Mouse (Mus musculus): ENCODE results near the gene Nop2. TPM values are rescaled to one million over a fixed set of nuclear protein-coding genes. Genes with fewer than 3 reads are reported as not detected.

The Nop2 gene
- polyA plus RNA-seq, 1 experiment from 2014 or later, result 49.3 TPM

DNA sequence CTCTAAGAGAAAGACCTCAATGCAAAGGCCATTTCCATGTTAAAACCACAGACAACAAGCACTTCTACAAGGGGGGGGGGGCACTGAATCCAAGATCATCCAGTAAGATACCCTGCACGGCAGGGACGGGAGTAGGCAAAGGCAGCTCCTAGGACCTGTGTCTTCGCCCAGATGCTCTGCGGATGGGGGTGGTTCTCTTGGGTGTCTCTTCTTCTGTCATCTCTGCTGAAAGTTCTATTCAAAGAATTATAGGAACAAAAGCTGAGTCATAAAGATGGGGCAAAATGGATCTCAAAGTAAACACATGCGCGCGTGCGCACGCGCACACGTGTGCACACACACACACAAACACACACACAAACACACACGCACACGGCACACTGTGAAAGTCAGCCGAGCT, 36.4 kb downstream of the Nop2 start:
- Histone ChIP-seq H3K27me3 (ENCODE audit: control insufficient read depth, insufficient read depth, low read depth, low read length) (no peaks in the 10 kb centered on the region), H3K9ac (ENCODE audit: low read depth, low read length) (no peak overlapping the region), H3K4me1 (ENCODE audit: control insufficient read depth, insufficient read depth, low read length) (peaks cover 26% of the 10 kb centered on the region), H3K4me3 (ENCODE audit: low read depth, low read length) (no peak overlapping the region), H3K36me3 (ENCODE audit: control insufficient read depth, insufficient read depth, low read length) (peaks cover 34% of the 10 kb centered on the region), H3K4me2 (ENCODE audit: low read length) (no peak overlapping the region), H3K9me3 (replicated peaks; ENCODE audit: control insufficient read depth, low read length, poor library complexity, severe bottlenecking) (no peaks in the 10 kb centered on the region), H3K27ac (ENCODE audit: low read length) (no peak overlapping the region)
- WGBS, result 89% methylated on average over 14 of the region's 14 CpGs
- ATAC-seq, result no peak

DNA sequence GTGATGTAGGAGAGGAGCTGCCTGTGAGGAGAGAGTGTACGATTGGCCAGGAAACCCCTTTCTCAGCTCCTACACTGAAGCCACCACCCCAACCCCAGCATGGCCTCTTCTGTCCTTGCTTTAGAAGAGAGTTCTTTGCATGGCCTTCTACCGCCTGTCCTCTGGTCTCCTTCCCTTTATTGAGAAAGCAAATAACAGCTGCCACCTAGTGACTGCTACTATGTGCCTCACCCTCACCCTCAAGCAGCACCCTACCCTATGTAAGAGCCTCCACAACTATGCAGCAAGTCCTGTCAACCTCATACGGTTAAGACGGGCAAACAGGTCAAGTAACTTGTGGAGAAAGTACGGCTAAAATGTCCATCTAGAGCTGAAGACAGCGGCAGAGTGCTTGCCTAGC, 38.5 kb downstream of the Nop2 start:
- 86% methylated on average over 6 of the region's 6 CpGs for WGBS
- no peak overlapping the region for H3K4me3 ChIP-seq (ENCODE audit: low read depth, low read length)
- no peak overlapping the region for H3K4me2 ChIP-seq (ENCODE audit: low read length)
- H3K4me1 ChIP-seq (ENCODE audit: control insufficient read depth, insufficient read depth, low read length), result peaks cover 16% of the 10 kb centered on the region
- no peak for ATAC-seq
- no peak overlapping the region for H3K9ac ChIP-seq (ENCODE audit: low read depth, low read length)
- peaks cover 46% of the 10 kb centered on the region for H3K36me3 ChIP-seq (ENCODE audit: control insufficient read depth, insufficient read depth, low read length)
- H3K27me3 ChIP-seq (ENCODE audit: control insufficient read depth, insufficient read depth, low read depth, low read length), result no peaks in the 10 kb centered on the region
- no peaks in the 10 kb centered on the region for H3K9me3 ChIP-seq (replicated peaks; ENCODE audit: control insufficient read depth, low read length, poor library complexity, severe bottlenecking)
- no peak overlapping the region for H3K27ac ChIP-seq (ENCODE audit: low read length)

DNA sequence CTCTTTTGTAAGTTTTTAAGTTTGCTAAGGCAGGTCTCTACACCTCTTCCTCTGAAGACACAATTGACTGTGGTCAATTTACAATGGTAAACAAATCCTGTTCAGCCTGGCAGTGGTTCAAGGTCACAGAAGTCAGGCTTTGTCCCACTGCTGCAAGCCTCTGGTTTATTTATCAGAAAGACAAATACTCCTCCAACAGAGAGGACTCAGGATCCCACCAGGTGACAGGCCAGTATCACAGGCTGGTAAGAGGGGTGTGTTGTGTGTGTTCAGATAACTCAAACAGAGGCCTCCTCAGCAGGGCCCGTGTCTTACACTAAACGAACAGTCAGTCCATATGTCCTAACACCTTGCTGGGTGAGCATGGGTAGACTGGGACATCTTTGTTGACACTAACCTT, 40.8 kb downstream of the Nop2 start:
- H3K9me3 ChIP-seq (replicated peaks; ENCODE audit: control insufficient read depth, low read length, poor library complexity, severe bottlenecking), result no peaks in the 10 kb centered on the region
- WGBS, result 92% methylated on average over 2 of the region's 2 CpGs

GRCm38 (mm10) chr6:125173256-125173655, 41.5 kb downstream of the Nop2 start:
- no peaks in the 10 kb centered on the region for H3K4me1 ChIP-seq (ENCODE audit: control insufficient read depth, insufficient read depth, low read length)
- H3K27ac ChIP-seq (ENCODE audit: low read length), result no peak overlapping the region
- 97% methylated on average over 7 of the region's 7 CpGs for WGBS
- H3K9me3 ChIP-seq (replicated peaks; ENCODE audit: control insufficient read depth, low read length, poor library complexity, severe bottlenecking), result no peaks in the 10 kb centered on the region
- H3K4me3 ChIP-seq (ENCODE audit: low read depth, low read length), result no peak overlapping the region
- H3K4me2 ChIP-seq (ENCODE audit: low read length), result no peak overlapping the region
- no peak overlapping the region for H3K9ac ChIP-seq (ENCODE audit: low read depth, low read length)
- no peaks in the 10 kb centered on the region for H3K27me3 ChIP-seq (ENCODE audit: control insufficient read depth, insufficient read depth, low read depth, low read length)
- H3K36me3 ChIP-seq (ENCODE audit: control insufficient read depth, insufficient read depth, low read length), result peaks cover 69% of the 10 kb centered on the region
- ATAC-seq, result no peak

More for the DNA sequence above, 40.8 kb downstream of the Nop2 start:
- Histone ChIP-seq H3K27me3 (ENCODE audit: control insufficient read depth, insufficient read depth, low read depth, low read length) (no peaks in the 10 kb centered on the region), H3K4me1 (ENCODE audit: control insufficient read depth, insufficient read depth, low read length) (no peaks in the 10 kb centered on the region; the same call in 1 of the 2 replicates), H3K4me3 (ENCODE audit: low read depth, low read length) (no peak overlapping the region), H3K27ac (ENCODE audit: low read length) (no peak overlapping the region), H3K9ac (ENCODE audit: low read depth, low read length) (no peak overlapping the region), H3K36me3 (ENCODE audit: control insufficient read depth, insufficient read depth, low read length) (peaks cover 64% of the 10 kb centered on the region), H3K4me2 (ENCODE audit: low read length) (no peak overlapping the region)
- no peak for ATAC-seq

DNA sequence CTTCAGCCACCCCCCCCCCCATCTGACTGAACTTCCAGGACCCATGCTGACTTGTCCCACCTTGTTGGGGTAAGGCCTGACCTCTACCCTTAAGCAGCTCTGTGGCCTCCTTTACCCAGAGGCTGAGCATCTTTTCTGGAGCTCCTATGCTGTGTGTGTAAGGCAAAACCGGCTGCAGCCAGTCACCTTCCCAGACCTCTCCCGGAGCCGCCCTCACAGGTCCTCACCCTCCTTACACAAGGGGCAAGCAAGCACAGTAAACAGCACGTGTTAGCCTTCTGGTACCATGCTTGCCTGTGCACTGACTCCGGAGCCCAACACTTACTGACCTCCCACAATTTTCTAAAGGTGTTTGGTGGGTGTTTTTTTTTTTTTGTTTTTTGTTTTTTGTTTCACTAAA, 43.8 kb downstream of the Nop2 start:
- H3K4me1 ChIP-seq (ENCODE audit: control insufficient read depth, insufficient read depth, low read length), result no peaks in the 10 kb centered on the region
- no peak for ATAC-seq
- no peak overlapping the region for H3K27ac ChIP-seq (ENCODE audit: low read length)
- no peaks in the 10 kb centered on the region for H3K9me3 ChIP-seq (replicated peaks; ENCODE audit: control insufficient read depth, low read length, poor library complexity, severe bottlenecking)
- WGBS, result 92% methylated on average over 5 of the region's 5 CpGs
- H3K36me3 ChIP-seq (ENCODE audit: control insufficient read depth, insufficient read depth, low read length), result peaks cover 70% of the 10 kb centered on the region
- H3K27me3 ChIP-seq (ENCODE audit: control insufficient read depth, insufficient read depth, low read depth, low read length), result no peaks in the 10 kb centered on the region
- H3K4me3 ChIP-seq (ENCODE audit: low read depth, low read length), result no peak overlapping the region
- no peak overlapping the region for H3K4me2 ChIP-seq (ENCODE audit: low read length)
- no peak overlapping the region for H3K9ac ChIP-seq (ENCODE audit: low read depth, low read length)

DNA sequence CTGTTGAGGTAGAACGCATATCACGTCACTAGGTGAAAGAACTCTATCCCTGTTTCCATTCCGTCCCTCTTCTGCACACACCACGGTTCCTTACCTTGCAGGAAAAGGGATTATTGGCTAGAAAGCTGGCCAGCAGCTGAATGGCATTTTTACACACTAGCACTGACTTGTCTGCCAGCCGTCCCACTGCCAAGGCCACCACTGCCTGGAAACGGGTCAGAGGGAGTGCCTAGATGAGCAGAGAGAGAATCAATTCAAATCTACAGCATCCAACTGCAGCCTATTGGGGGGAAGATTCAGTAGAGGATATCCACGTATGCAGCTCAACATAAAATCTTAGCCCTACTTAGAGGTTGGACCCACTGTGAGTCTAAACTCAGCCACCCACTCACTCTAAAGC, 47.9 kb downstream of the Nop2 start:
- Histone ChIP-seq H3K36me3 (ENCODE audit: control insufficient read depth, insufficient read depth, low read length) (peaks cover 42% of the 10 kb centered on the region), H3K4me1 (ENCODE audit: control insufficient read depth, insufficient read depth, low read length) (no peaks in the 10 kb centered on the region), H3K9ac (ENCODE audit: low read depth, low read length) (no peak overlapping the region), H3K4me3 (ENCODE audit: low read depth, low read length) (no peak overlapping the region), H3K27me3 (ENCODE audit: control insufficient read depth, insufficient read depth, low read depth, low read length) (no peaks in the 10 kb centered on the region), H3K4me2 (ENCODE audit: low read length) (no peak overlapping the region), H3K27ac (ENCODE audit: low read length) (no peak overlapping the region), H3K9me3 (replicated peaks; ENCODE audit: control insufficient read depth, low read length, poor library complexity, severe bottlenecking) (no peaks in the 10 kb centered on the region)
- 89% methylated on average over 7 of the region's 7 CpGs for WGBS
- no peak for ATAC-seq

DNA sequence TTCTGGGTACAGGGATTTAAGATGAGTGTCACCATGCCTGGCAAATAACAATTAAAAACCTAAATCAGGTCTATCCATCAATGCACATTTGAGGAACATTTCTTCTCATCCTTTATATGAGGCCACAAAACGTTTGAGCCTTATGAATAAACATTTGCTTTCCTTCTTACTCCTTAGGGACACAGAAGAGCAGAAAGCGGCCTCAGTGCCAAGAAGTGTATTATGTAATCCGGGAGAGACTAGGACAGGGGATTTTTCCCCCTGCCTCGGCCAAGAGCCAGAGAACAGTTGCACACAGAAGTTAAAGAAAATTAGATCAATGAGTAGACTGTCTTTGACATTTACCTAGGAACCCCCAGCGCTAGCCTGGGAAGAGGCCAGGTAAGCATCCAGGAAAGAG, 50.4 kb downstream of the Nop2 start:
- 64% methylated on average over 5 of the region's 5 CpGs for WGBS
- Histone ChIP-seq H3K4me3 (ENCODE audit: low read depth, low read length) (no peak overlapping the region), H3K4me2 (ENCODE audit: low read length) (no peak overlapping the region), H3K9me3 (replicated peaks; ENCODE audit: control insufficient read depth, low read length, poor library complexity, severe bottlenecking) (no peaks in the 10 kb centered on the region), H3K27me3 (ENCODE audit: control insufficient read depth, insufficient read depth, low read depth, low read length) (no peaks in the 10 kb centered on the region), H3K27ac (ENCODE audit: low read length) (no peak overlapping the region), H3K36me3 (ENCODE audit: control insufficient read depth, insufficient read depth, low read length) (peaks cover 44% of the 10 kb centered on the region), H3K9ac (ENCODE audit: low read depth, low read length) (no peak overlapping the region), H3K4me1 (ENCODE audit: control insufficient read depth, insufficient read depth, low read length) (no peaks in the 10 kb centered on the region)
- ATAC-seq, result no peak

DNA sequence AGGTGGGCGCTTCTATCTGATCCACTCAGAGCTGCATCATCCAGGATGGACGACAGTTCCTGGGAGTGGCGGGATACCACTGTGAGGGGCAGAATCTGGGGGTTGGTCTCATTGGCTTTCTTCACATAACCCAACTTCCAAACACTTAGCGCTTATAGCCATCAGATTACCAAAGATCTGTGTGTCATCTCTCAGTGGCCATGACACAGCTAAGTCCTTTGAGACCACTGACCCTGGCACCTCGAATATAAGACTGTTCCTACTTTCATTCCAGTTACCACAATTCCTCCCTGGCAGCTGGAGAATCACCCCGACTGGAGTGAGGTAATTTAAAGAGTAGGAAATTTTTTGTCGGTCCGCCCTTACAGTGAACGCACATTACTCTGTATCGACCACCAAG, 54.5 kb downstream of the Nop2 start:
- Histone ChIP-seq H3K4me2 (ENCODE audit: low read length) (no peak overlapping the region), H3K4me3 (ENCODE audit: low read depth, low read length) (no peak overlapping the region), H3K9me3 (replicated peaks; ENCODE audit: control insufficient read depth, low read length, poor library complexity, severe bottlenecking) (no peaks in the 10 kb centered on the region), H3K9ac (ENCODE audit: low read depth, low read length) (no peak overlapping the region), H3K4me1 (ENCODE audit: control insufficient read depth, insufficient read depth, low read length) (peaks cover 5% of the 10 kb centered on the region; the same call in 1 of the 2 replicates), H3K27ac (ENCODE audit: low read length) (no peak overlapping the region), H3K36me3 (ENCODE audit: control insufficient read depth, insufficient read depth, low read length) (peaks cover 29% of the 10 kb centered on the region), H3K27me3 (ENCODE audit: control insufficient read depth, insufficient read depth, low read depth, low read length) (no peaks in the 10 kb centered on the region)
- WGBS, result 91% methylated on average over 10 of the region's 10 CpGs
- ATAC-seq, result no peak

DNA sequence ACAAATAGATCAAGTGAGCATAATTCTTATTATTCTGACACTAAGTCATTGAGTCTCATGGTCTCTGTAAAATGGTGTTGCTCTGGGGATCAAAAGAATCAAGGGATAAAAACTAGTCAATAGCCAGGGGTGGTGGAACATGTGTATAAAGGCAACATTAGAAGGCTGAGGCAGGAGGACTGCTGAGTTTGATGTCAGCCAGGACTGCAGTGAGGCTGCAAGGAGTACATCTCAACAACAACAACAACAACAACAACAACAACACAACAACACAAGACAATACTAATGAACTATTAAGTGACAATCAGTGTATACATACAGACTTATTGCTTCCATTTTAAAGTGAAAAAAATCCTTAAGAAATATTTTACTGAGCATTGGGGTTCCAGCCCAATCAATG, 59.1 kb downstream of the Nop2 start:
- H3K9ac ChIP-seq (ENCODE audit: low read depth, low read length), result peak overlapping the region; percentile 77
- H3K9me3 ChIP-seq (replicated peaks; ENCODE audit: control insufficient read depth, low read length, poor library complexity, severe bottlenecking), result no peaks in the 10 kb centered on the region
- no peak for ATAC-seq
- H3K27ac ChIP-seq (ENCODE audit: low read length), result peak overlapping the region; percentile 84
- peaks cover 14% of the 10 kb centered on the region for H3K4me1 ChIP-seq (ENCODE audit: control insufficient read depth, insufficient read depth, low read length)
- H3K4me3 ChIP-seq (ENCODE audit: low read depth, low read length), result peak overlapping the region; percentile 77
- H3K36me3 ChIP-seq (ENCODE audit: control insufficient read depth, insufficient read depth, low read length), result peaks cover 14% of the 10 kb centered on the region
- no peaks in the 10 kb centered on the region for H3K27me3 ChIP-seq (ENCODE audit: control insufficient read depth, insufficient read depth, low read depth, low read length)
- peak overlapping the region; percentile 69 for H3K4me2 ChIP-seq (ENCODE audit: low read length)
